Mouse (Mus musculus): ENCODE data around the gene Scamp3.

- no peak for TF ChIP-seq CTCF (IDR thresholded peaks at IDR 0.05; ENCODE audit: extremely low read depth, insufficient read length, insufficient replicate concordance, low read depth, low read length)
- TF ChIP-seq POLR2A (IDR thresholded peaks at IDR 0.05; ENCODE audit: low read depth, low read length) = no peak
Observed at GRCm38 (mm10) chr3:89225321-89225815, 48.1 kb downstream of the Scamp3 start.
